Mouse (Mus musculus) adrenal gland (tissue): ENCODE measurements around the gene Kctd2.
"Not testable (repeated sequence)": the region's sequence is repeated elsewhere in the genome, so short reads cannot be mapped to it uniquely, and the experiment has no call there.

Source experiments
- intact Hi-C: fragments of 180-260 bp; cut with DNase I; formaldehyde crosslinking; loops from one replicate; pipeline ENCODE4 v1.15.1; 2025

Kctd2 gene

GRCm38 (mm10) chr11:115439326-115439725, 19.4 kb downstream of the Kctd2 start:
- intact Hi-C loops = no loop called here

DNA sequence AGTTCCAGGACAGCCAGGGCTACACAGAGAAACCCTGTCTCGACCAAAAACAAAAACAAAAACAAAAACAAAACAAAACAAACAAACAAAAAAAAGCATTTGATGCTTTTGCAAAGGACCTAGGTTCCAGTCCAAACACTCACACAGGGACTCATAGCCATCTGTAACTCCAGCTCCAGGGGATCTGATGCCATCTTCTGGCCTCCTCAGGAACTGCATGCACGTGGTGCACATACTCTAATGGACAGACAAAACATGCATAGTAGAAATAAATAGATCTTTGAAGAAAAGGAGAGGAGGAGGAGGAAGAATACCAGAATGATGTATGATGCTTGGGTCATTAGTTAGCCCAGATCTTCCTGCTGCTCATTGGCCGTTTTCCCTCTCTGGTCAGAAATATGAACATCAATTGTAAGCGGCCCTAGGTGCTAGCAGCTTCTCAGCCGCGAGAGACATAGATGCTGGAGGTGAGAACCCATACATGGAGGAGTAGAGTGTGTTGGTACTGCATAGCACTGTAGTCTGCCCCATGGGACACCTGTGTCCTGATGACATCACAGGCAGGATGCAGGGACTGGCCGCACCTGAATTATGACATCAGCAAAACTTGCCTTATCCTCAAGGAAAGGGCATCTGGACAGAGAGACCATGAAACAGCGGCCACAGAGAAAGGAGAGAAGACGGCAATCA, 20.1 kb downstream of the Kctd2 start, which contains the start of gene Trim80:
Gene Trim80, plus strand, starts transcription at position 640 of the 690 bp plus-strand sequence.
- intact Hi-C loops = no loop called here

GRCm38 (mm10) chr11:115441417-115441816, 21.5 kb downstream of the Kctd2 start:
- intact Hi-C loops = no loop called here

GRCm38 (mm10) chr11:115446906-115447305, 27.0 kb downstream of the Kctd2 start:
- intact Hi-C loops = no loop called here

DNA sequence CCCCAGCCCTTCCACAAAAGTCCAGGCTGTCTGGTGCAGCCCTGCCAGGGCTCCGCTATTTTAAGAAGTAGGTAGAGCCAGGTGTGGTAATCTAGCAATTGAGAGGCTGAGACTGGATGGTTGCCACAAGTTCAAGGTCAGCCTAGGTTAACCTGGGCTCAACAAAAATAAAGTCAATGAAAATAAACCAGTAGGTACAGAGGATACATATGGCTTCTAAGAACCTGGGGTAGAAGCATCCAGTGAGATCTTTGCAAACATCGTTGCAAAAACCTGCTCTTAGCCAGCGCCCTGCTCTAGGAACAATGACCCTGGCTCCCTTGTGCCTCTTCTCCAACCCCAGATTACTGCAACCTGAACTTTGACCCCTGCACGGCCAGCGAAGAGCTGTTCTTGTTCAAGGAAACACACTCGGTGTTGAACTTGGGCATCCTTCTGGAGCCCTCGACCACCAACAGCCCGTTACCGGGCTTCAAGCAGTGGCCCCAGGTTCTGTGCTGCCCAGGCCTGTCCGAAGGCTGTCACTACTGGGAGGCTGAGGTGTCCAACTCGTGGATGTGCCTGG, 27.5 kb downstream of the Kctd2 start:
- intact Hi-C loops = no loop called here

- intact Hi-C loops = no loop called here
Measured at GRCm38 (mm10) chr11:115448075-115448474, 28.1 kb downstream of the Kctd2 start.

GRCm38 (mm10) chr11:115448998-115449397, 29.1 kb downstream of the Kctd2 start:
- intact Hi-C loops = no loop called here

- intact Hi-C loops = no loop called here
Measured at GRCm38 (mm10) chr11:115450176-115450575, 30.2 kb downstream of the Kctd2 start.

DNA sequence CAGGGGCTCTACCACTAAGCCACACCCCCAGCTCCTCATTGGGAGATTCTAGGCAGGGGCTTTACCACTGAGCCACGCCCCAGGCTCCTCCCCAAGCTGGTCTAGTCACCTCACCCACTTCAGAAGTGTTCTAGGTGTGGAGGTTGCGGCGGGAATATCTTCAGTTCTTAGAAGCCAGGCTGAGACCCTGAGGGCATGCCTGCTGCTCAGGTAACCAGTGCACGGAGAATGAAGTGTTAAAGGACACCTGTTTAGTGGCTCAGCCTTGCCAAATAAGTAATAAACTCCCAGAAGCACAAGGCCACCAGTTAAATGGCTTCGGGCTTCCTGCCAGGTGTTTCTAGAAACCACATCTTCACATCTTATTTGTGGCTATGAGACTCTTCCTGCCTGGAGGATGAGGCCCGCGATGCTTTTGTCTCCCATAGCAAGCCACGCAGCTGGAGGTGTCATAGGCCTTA, 31.9 kb downstream of the Kctd2 start:
- intact Hi-C loops = no loop called here

DNA sequence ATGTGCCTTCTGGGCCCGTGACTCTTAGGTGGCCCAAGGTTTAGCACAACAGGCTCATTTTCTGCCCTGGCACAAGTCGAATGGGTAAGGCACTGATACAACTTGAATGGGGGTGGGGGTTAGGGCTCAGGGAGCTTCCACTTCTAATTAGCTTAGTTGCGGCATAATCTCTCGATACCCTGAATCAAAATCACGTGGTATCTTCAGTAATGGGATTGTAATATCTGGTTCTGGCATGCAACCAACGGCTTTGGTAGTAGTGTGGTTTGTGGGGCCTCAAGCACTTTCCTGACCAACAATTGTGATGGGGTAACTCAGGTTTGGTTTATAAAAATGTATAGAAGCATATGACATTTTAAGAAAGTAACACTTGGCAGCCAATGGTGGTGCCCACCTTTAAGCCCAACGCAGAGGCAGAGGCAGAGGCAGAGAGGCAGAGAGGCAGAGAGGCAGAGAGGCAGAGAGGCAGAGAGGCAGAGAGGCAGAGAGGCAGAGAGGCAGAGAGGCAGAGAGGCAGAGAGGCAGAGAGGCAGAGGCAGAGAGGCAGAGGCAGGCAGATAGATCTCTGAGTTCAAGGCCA, 32.4 kb downstream of the Kctd2 start:
- intact Hi-C loops = no loop called here

DNA sequence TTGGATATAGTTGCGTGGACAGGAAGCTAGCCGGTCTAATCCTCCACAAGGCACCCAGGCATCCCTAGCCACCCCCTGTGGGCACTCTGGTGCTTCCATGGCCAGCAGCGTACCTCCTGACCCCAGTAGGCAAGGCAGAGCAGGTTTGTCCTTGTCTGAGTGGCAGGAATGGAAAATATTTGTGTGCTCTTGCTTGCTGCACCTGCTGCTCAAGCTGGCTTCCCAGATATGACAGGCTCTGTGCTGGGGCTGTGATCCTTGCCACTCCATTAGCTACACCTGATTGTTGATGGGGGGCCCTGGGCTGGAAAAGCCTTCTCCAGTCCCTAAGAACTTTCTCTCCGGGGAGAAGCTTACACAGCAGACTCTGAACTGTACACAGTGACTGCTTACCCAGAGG, 33.4 kb downstream of the Kctd2 start:
- intact Hi-C loops = no loop called here

- intact Hi-C loops = not testable (repeated sequence)
Measured at GRCm38 (mm10) chr11:115454822-115455221, 34.9 kb downstream of the Kctd2 start.

- intact Hi-C loops = no loop called here
Measured at GRCm38 (mm10) chr11:115455619-115456018, 35.7 kb downstream of the Kctd2 start.

DNA sequence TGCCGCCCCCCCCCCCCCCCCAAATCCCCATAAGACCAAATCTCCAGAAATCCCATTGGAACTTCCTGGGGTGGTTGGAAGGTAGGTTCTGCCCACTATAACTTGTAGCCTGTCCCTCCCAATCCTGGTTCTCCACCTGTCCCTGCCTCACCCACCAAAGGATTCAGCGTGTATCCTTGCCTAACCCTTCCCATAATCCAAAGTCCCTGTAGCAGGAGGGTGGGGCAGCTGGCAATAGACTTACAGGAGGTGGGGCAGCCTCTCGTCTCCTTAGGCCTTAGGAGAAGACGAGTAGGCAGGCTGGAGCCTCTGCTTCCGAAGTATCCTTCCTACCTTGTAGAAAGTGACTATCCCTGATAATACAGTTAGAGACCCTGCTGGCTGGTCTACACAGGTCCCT, 36.3 kb downstream of the Kctd2 start:
- intact Hi-C loops = no loop called here

GRCm38 (mm10) chr11:115457405-115457804, 37.5 kb downstream of the Kctd2 start:
- intact Hi-C loops = no loop called here

DNA sequence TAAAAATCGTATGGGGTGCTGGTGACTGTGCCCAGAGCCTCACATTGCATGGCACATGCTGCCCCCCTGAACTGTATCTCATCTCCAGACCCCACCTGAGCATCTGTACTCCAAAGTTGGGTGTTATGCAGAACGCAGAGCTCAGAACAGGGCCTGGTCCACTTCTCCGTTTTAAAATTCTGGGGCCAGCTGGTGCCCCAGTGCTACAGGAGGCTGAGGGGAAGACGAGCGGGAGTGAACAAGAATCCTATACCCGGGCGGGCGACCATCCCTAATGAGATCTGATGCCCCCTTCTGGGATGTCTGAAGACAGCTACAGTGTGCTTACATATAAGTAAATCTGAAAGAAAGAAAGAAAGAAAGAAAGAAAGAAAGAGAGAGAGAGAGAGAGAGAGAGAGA, 41.0 kb downstream of the Kctd2 start:
- intact Hi-C loops = no loop called here

DNA sequence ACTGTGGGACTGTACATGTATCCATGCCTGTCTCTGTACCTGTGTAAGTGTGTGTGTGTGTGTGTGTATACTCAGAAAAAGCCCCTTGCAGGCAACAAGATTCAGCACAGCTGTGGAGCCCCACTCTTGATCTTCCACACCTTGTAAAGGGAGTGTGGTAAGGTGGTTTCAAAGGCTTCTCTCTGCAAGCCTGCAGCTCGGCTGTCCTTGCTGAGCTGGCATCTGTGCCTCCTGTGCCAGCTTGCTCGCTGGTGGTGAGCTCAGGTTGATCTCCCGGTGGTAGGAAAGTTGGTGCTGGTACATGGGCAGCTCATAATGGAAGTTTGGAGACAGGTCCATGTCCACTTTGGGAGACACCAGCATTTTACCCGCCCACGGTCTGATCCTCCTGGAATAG, 41.9 kb downstream of the Kctd2 start:
- intact Hi-C loops = no loop called here

GRCm38 (mm10) chr11:115462243-115462891, 42.4 kb downstream of the Kctd2 start, which contains the start of gene Slc16a5:
Gene Slc16a5, plus strand, starts transcription at chr11:115462474.
- intact Hi-C loops = no loop called here

- intact Hi-C loops = no loop called here
Measured at GRCm38 (mm10) chr11:115463397-115463796, 43.5 kb downstream of the Kctd2 start.

GRCm38 (mm10) chr11:115464851-115465250, 44.9 kb downstream of the Kctd2 start:
- intact Hi-C loops = no loop called here

DNA sequence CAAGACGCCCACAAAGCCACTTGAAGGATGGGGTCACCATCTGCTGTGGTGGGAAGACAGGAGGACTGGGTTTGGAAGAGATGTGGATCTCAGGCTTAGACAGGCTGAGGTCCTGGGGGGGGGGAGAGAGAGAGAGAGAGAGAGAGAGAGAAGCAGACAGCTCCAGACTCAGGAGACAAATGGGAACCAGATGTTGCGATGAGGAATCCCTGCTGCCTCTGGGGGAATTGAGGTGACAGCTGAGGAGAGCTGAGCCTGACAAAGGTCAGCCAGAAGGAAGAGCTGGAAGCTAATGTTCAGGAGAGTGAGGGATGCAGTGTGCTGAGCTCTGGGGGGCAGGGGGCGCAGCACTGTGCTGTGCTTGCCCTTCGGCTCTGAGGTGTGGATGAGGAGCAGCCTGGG, 47.3 kb downstream of the Kctd2 start:
- intact Hi-C loops = no loop called here

GRCm38 (mm10) chr11:115472183-115472582, 52.3 kb downstream of the Kctd2 start:
- intact Hi-C loops = loop anchor here (2.0 kb wide), 1 partner anchor 43 kb away; no protein-coding TSS in a partner anchor
